Mouse (Mus musculus) c-Kit-positive CD71-positive TER-119-positive erythroid progenitor cells, embryonic 14.5 days (primary cell): ENCODE data around the gene Vwce.

Source experiments
- DNase-seq: peaks from one replicate; pipeline ENCODE4 v3.0.0-alpha.2; 2013; ENCODE audit warnings: low spot score

Gene Vwce

GRCm38 (mm10) chr19:10715476-10715875, 81.5 kb downstream of the Vwce start:
- no peak for DNase-seq
